9 mouse cellular contexts compared by ENCODE assay signal in the genomic region with DNA sequence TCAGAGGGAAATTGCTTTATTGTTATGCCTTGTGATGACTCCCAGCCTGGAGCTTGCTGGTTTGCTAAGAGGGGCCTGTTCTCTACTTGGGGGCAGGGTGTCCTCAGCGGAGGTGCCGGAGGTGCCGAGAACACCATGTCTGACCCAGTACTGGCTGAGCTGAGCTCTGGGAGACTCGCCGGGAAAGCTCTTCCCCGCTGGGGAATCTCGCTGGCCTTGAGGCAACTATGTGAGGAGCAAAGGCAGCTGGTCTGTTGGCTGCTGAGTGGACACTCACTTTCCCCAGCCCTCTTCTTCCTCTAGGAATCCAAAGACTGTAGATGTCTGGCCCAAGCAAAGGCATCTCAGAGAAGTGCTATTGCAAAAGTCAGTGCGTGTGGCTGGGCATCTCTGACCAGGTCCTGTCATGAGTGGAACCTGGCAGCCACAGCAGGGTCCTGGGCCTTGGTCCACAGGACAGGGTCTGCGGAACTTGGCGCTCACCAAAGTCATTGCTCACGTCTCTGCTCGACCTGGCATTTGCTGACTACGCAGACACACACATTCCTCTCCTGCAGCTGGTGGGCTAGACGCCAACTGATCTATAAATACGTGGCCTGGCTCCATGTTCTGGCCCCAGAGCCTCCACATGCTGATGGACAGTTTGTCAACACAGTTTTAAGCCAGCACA. TPM values are rescaled to one million over a fixed set of nuclear protein-coding genes. Genes with fewer than 3 reads are reported as not detected.
A peak's percentile ranks its signal among the peaks of the same experiment; 100 is the strongest.
DNase-seq lines count a peak whose midpoint lies in the region; ATAC-seq lines count a peak whose summit lies in the region.
"Had no signal": no experiment of that assay in that cellular context is flagged by ENCODE, and none has a peak within 500 bp of the region (broad histone marks: within the 10 kb centered on the region; RNA-seq: fewer than 3 reads in every experiment).

No protein-coding gene starts in this region.

- peak overlapping the region; percentile 55; the same call in 1 of the 2 replicates for H3K27ac ChIP-seq in hindbrain, embryonic 15.5 days (replicated peaks)
- no peak overlapping the region for H3K27ac ChIP-seq in hindbrain, embryonic 10.5 days
- no peak overlapping the region for H3K27ac ChIP-seq in embryonic facial prominence, embryonic 14.5 days (replicated peaks; ENCODE audit: low read depth, low read length)
- H3K27ac ChIP-seq in heart, embryonic 16.5 days (ENCODE audit: low read length) = peak overlapping the region; percentile 95

- WGBS in hindbrain, embryonic 15.5 days = 77% methylated on average over 15 of the region's 15 CpGs
- WGBS in hindbrain, embryonic 10.5 days = 85% methylated on average over 15 of the region's 15 CpGs
- 73% methylated on average over 15 of the region's 15 CpGs for WGBS in embryonic facial prominence, embryonic 14.5 days
- WGBS in heart, embryonic 16.5 days = 31% methylated on average over 15 of the region's 15 CpGs

- H3K9ac ChIP-seq in hindbrain, embryonic 15.5 days = no peak overlapping the region
- no peak overlapping the region for H3K9ac ChIP-seq in embryonic facial prominence, embryonic 14.5 days (ENCODE audit: low read depth, low read length)
- H3K9ac ChIP-seq in heart, embryonic 16.5 days (ENCODE audit: low read length) = peak overlapping the region; percentile 46

- no peak for ATAC-seq in hindbrain, embryonic 15.5 days (ENCODE audit: low FRiP score, low read depth)
- ATAC-seq in embryonic facial prominence, embryonic 14.5 days (ENCODE audit: low read depth) = no peak
- peak; percentile 57 for ATAC-seq in heart, embryonic 16.5 days (replicated peaks; ENCODE audit: extremely low read depth, insufficient read depth, low FRiP score)
- no peak for ATAC-seq in granulocyte monocyte progenitor cell, adult 5-6 weeks (replicated peaks; ENCODE audit: poor library complexity, severe bottlenecking)

- no peak overlapping the region for H3K4me2 ChIP-seq in hindbrain, embryonic 15.5 days
- no peak overlapping the region for H3K4me2 ChIP-seq in embryonic facial prominence, embryonic 14.5 days (ENCODE audit: low read depth, low read length)
- H3K4me2 ChIP-seq in heart, embryonic 16.5 days (ENCODE audit: low read depth, low read length) = peak overlapping the region; percentile 19

- intact Hi-C loops in left cerebral cortex, postnatal 36 days (cut with DNase I) = no loop called here

- H3K27me3 ChIP-seq in hindbrain, embryonic 15.5 days = no peaks in the 10 kb centered on the region
- no peaks in the 10 kb centered on the region for H3K27me3 ChIP-seq in hindbrain, embryonic 10.5 days (ENCODE audit: insufficient read depth, poor library complexity, severe bottlenecking)
- no peaks in the 10 kb centered on the region for H3K27me3 ChIP-seq in embryonic facial prominence, embryonic 14.5 days (replicated peaks; ENCODE audit: control insufficient read depth, insufficient read depth, low read length)
- H3K27me3 ChIP-seq in heart, embryonic 16.5 days (ENCODE audit: control insufficient read depth, insufficient read depth, low read length) = no peaks in the 10 kb centered on the region

- no peaks in the 10 kb centered on the region for H3K9me3 ChIP-seq in hindbrain, embryonic 15.5 days
- H3K9me3 ChIP-seq in hindbrain, embryonic 10.5 days = no peaks in the 10 kb centered on the region
- no peaks in the 10 kb centered on the region for H3K9me3 ChIP-seq in embryonic facial prominence, embryonic 14.5 days (ENCODE audit: control insufficient read depth, low read length)
- H3K9me3 ChIP-seq in heart, embryonic 16.5 days (replicated peaks; ENCODE audit: control insufficient read depth, low read length) = no peaks in the 10 kb centered on the region

- H3K4me1 ChIP-seq in hindbrain, embryonic 15.5 days (replicated peaks) = peaks cover 7% of the 10 kb centered on the region; the same call in 1 of the 2 replicates
- peaks cover 20% of the 10 kb centered on the region for H3K4me1 ChIP-seq in hindbrain, embryonic 10.5 days (replicated peaks)
- H3K4me1 ChIP-seq in embryonic facial prominence, embryonic 14.5 days (ENCODE audit: control insufficient read depth, insufficient read depth, low read length) = peaks cover 5% of the 10 kb centered on the region
- peaks cover 65% of the 10 kb centered on the region for H3K4me1 ChIP-seq in heart, embryonic 16.5 days (ENCODE audit: control insufficient read depth, insufficient read depth, low read length)

- H3K36me3 ChIP-seq in hindbrain, embryonic 15.5 days = no peaks in the 10 kb centered on the region
- no peaks in the 10 kb centered on the region for H3K36me3 ChIP-seq in hindbrain, embryonic 10.5 days
- H3K36me3 ChIP-seq in embryonic facial prominence, embryonic 14.5 days (ENCODE audit: control insufficient read depth, insufficient read depth, low read length) = no peaks in the 10 kb centered on the region
- no peaks in the 10 kb centered on the region for H3K36me3 ChIP-seq in heart, embryonic 16.5 days (ENCODE audit: control insufficient read depth, insufficient read depth)

- no peak overlapping the region for H3K4me3 ChIP-seq in hindbrain, embryonic 15.5 days
- no peak overlapping the region for H3K4me3 ChIP-seq in hindbrain, embryonic 10.5 days
- H3K4me3 ChIP-seq in embryonic facial prominence, embryonic 14.5 days (ENCODE audit: low read depth, low read length) = no peak overlapping the region
- no peak overlapping the region for H3K4me3 ChIP-seq in heart, embryonic 16.5 days (ENCODE audit: low read length)

- DNase-seq in hindbrain, embryonic 10.5 days (ENCODE audit: low spot score) = no peak
- peak; percentile 59 for DNase-seq in embryonic facial prominence, embryonic 14.5 days (ENCODE audit: low spot score)
- peak; percentile 85 for DNase-seq in lung, postnatal 10 days
- DNase-seq in left cerebral cortex, postnatal 36 days (ENCODE audit: low spot score in 2 of 2) = no peak
- DNase-seq in thymus, postnatal 25 days = no peak

RNA-seq across cellular contexts. Expression of a gene that starts 41.2 kb away (rescaled TPM):
- polyA plus RNA-seq in hindbrain, embryonic 15.5 days (2015; fragmentation: Nextera tagmentation; extraction: Ambion mirVana) = 5.3 and 7.7 TPM in 2 replicates
- 4.3 and 4.9 TPM in 2 replicates for polyA plus RNA-seq in hindbrain, embryonic 10.5 days (2016; fragmentation: Nextera tagmentation; extraction: Ambion mirVana)
- 2.1 and 3.9 TPM in 2 replicates for polyA plus RNA-seq in embryonic facial prominence, embryonic 14.5 days (2014; fragmentation: Nextera tagmentation; extraction: Ambion mirVana)
- polyA plus RNA-seq in heart, embryonic 16.5 days (2015; fragmentation: Nextera tagmentation; extraction: Ambion mirVana) = 0.72 and 0.80 TPM in 2 replicates
- total RNA-seq in left cerebral cortex, postnatal 36 days (2021) = under 1 TPM; 0.41 to 0.44 TPM
- total RNA-seq in granulocyte monocyte progenitor cell, adult 5-6 weeks (2014; fragmentation: Nextera tagmentation) = not detected in 2 replicates
- total RNA-seq in granulocyte monocyte progenitor cell, adult 5-6 weeks (2017) = not detected in 2 replicates
- total RNA-seq: common myeloid progenitor, adult 5-6 weeks had no signal

RNA-seq across cellular contexts. Expression of a gene that starts 41.9 kb away (rescaled TPM):
- 7.5 and 8.6 TPM in 2 replicates for polyA plus RNA-seq in hindbrain, embryonic 15.5 days (2015; fragmentation: Nextera tagmentation; extraction: Ambion mirVana)
- polyA plus RNA-seq in hindbrain, embryonic 10.5 days (2016; fragmentation: Nextera tagmentation; extraction: Ambion mirVana) = 1.9 and 3.9 TPM in 2 replicates
- polyA plus RNA-seq in embryonic facial prominence, embryonic 14.5 days (2014; fragmentation: Nextera tagmentation; extraction: Ambion mirVana) = 10.2 and 10.7 TPM in 2 replicates
- 19.3 and 24.5 TPM in 2 replicates for polyA plus RNA-seq in heart, embryonic 16.5 days (2015; fragmentation: Nextera tagmentation; extraction: Ambion mirVana)
- 10 to 100 TPM in 1 of 2 experiments, 1 to 10 TPM in 1; 7.4 to 10.8 TPM for total RNA-seq in left cerebral cortex, postnatal 36 days (2021)
- total RNA-seq in granulocyte monocyte progenitor cell, adult 5-6 weeks (2014; fragmentation: Nextera tagmentation) = not detected in 2 replicates
- total RNA-seq in granulocyte monocyte progenitor cell, adult 5-6 weeks (2017) = 0.82 TPM in 1 of 2 replicates, not detected in the other

Comparison
In these comparisons a context has a peak if more than half of its experiments do, and no peak if none do; other contexts are left out.
1. H3K27ac ChIP-seq: peak in hindbrain, embryonic 15.5 days (single experiment) and heart, embryonic 16.5 days (single experiment); none in hindbrain, embryonic 10.5 days (single experiment) and embryonic facial prominence, embryonic 14.5 days (single experiment).
2. DNase-seq: peak in embryonic facial prominence, embryonic 14.5 days (single experiment) and lung, postnatal 10 days (single experiment); none in hindbrain, embryonic 10.5 days (single experiment), left cerebral cortex, postnatal 36 days (0 of 2) and thymus, postnatal 25 days (single experiment).